Mouse (Mus musculus) kidney, adult 18-20 months (tissue): ENCODE results near the gene Slc13a3.

Source experiments
- DNase-seq: peaks from one replicate; pipeline ENCODE4 v3.0.0; 2021

Gene Slc13a3

GRCm38 (mm10) chr2:165475412-165475811 lies 2.4 kb upstream of the Slc13a3 start:
- DNase-seq, result peak; percentile 18

GRCm38 (mm10) chr2:165471943-165472342 lies 1.1 kb downstream of the Slc13a3 start:
- DNase-seq, result no peak

- DNase-seq, result no peak
Observed at GRCm38 (mm10) chr2:165470167-165470566, 2.9 kb downstream of the Slc13a3 start.

GRCm38 (mm10) chr2:165467824-165468452 lies 5.1 kb downstream of the Slc13a3 start:
- peak; percentile 81 for DNase-seq

GRCm38 (mm10) chr2:165459663-165460062 lies 13.4 kb downstream of the Slc13a3 start:
- peak; percentile 85 for DNase-seq

- peak; percentile 59 for DNase-seq
Observed at GRCm38 (mm10) chr2:165458189-165458588, 14.8 kb downstream of the Slc13a3 start.

GRCm38 (mm10) chr2:165456710-165457109 lies 16.3 kb downstream of the Slc13a3 start:
- DNase-seq, result no peak

- DNase-seq, result no peak
Observed at GRCm38 (mm10) chr2:165452730-165453693, 20.0 kb downstream of the Slc13a3 start.

GRCm38 (mm10) chr2:165448475-165448874 lies 24.6 kb downstream of the Slc13a3 start:
- no peak for DNase-seq

- DNase-seq, result no peak
Observed at GRCm38 (mm10) chr2:165444861-165445260, 28.2 kb downstream of the Slc13a3 start.

- DNase-seq, result no peak
Observed at GRCm38 (mm10) chr2:165442981-165443380, 30.0 kb downstream of the Slc13a3 start.

- DNase-seq, result no peak
Observed at GRCm38 (mm10) chr2:165441613-165442012, 31.4 kb downstream of the Slc13a3 start.

- DNase-seq, result peak; percentile 49
Observed at GRCm38 (mm10) chr2:165439613-165440012, 33.4 kb downstream of the Slc13a3 start.

- DNase-seq, result peak; percentile 44
Observed at GRCm38 (mm10) chr2:165438881-165439280, 34.1 kb downstream of the Slc13a3 start.

GRCm38 (mm10) chr2:165428694-165429093 lies 44.3 kb downstream of the Slc13a3 start:
- DNase-seq, result no peak

GRCm38 (mm10) chr2:165420195-165420594 lies 52.8 kb downstream of the Slc13a3 start:
- no peak for DNase-seq

GRCm38 (mm10) chr2:165419670-165420111 lies 53.3 kb downstream of the Slc13a3 start:
- no peak for DNase-seq

- DNase-seq, result no peak
Observed at GRCm38 (mm10) chr2:165418577-165418976, 54.5 kb downstream of the Slc13a3 start.

GRCm38 (mm10) chr2:165417291-165417690 lies 55.7 kb downstream of the Slc13a3 start:
- peak; percentile 63 for DNase-seq

- no peak for DNase-seq
Observed at GRCm38 (mm10) chr2:165415795-165416194, 57.2 kb downstream of the Slc13a3 start.

- no peak for DNase-seq
Observed at GRCm38 (mm10) chr2:165415141-165415721, 57.8 kb downstream of the Slc13a3 start.

GRCm38 (mm10) chr2:165414321-165414720 lies 58.7 kb downstream of the Slc13a3 start:
- DNase-seq, result no peak

- DNase-seq, result no peak
Observed at GRCm38 (mm10) chr2:165413884-165414283, 59.1 kb downstream of the Slc13a3 start.
